Mouse (Mus musculus): ENCODE results near the gene Ugt1a10. TPM values are rescaled to one million over a fixed set of nuclear protein-coding genes. Genes with fewer than 3 reads are reported as not detected.
A peak's percentile ranks its signal among the peaks of the same experiment; 100 is the strongest.
"Not testable (repeated sequence)": the region's sequence is repeated elsewhere in the genome, so short reads cannot be mapped to it uniquely, and the experiment has no call there.

Gene Ugt1a10
- polyA plus RNA-seq (2012; ENCODE audit: insufficient read depth, low replicate concordance), result not detected in 2 replicates

DNA sequence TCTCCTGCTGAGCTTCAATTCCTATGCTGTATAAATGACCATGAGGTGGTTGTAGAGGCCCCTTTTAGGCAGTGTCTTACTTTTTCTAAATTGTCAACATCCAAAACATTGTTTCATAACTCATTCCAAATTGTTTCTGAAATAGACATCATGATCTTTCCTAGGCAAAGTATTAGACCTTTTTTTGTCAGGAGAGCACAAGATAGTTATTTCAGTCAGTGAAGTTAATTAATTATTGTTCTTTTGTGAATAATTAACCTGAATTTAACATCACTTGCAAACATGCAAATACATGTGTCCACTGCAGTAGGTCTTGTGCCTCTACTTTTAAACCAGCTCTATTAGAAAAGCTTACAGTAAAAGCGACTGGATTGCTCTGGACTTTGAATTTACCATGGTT is at the start of gene Ugt1a10:
Gene Ugt1a10 (plus strand): TSS at position 301 of the 400 bp plus-strand sequence.
- Histone ChIP-seq H3K9me3 (no peaks in the 10 kb centered on the region), H3K4me1 (no peaks in the 10 kb centered on the region), H3K36me3 (replicated peaks; ENCODE audit: low read length) (no peaks in the 10 kb centered on the region), H3K27me3 (replicated peaks) (peaks cover 4% of the 10 kb centered on the region), H3K4me3 (replicated peaks) (no peak within 1 kb of the TSS)
- TF ChIP-seq FLI1 (IDR thresholded peaks at IDR 0.05; ENCODE audit: low read length) (no peak), GATA1 (IDR thresholded peaks at IDR 0.05; ENCODE audit: borderline replicate concordance, low read length) (no peak)

- TF ChIP-seq GATA1 (IDR thresholded peaks at IDR 0.05; ENCODE audit: borderline replicate concordance, low read length) (no peak), FLI1 (IDR thresholded peaks at IDR 0.05; ENCODE audit: low read length) (no peak)
- no peaks in the 10 kb centered on the region for H3K9me3 ChIP-seq
- peak overlapping the region; percentile 95 for H3K4me3 ChIP-seq (replicated peaks)
- peaks cover 33% of the 10 kb centered on the region for H3K4me1 ChIP-seq
- peaks cover 25% of the 10 kb centered on the region for H3K36me3 ChIP-seq (replicated peaks; ENCODE audit: low read length)
- no peaks in the 10 kb centered on the region for H3K27me3 ChIP-seq (replicated peaks)
Observed at GRCm38 (mm10) chr1:88007692-88008210, 47.4 kb upstream of the Ugt1a10 start.

GRCm38 (mm10) chr1:88008211-88008697 is 46.9 kb upstream of the Ugt1a10 start, which contains the start of gene Usp40:
Usp40 (minus strand) TSS chr1:88008551.
- Histone ChIP-seq H3K4me1 (peaks cover 33% of the 10 kb centered on the region), H3K27me3 (replicated peaks) (no peaks in the 10 kb centered on the region), H3K9me3 (no peaks in the 10 kb centered on the region), H3K4me3 (replicated peaks) (peak within 1 kb of the TSS; percentile 95), H3K36me3 (replicated peaks; ENCODE audit: low read length) (peaks cover 20% of the 10 kb centered on the region)
- TF ChIP-seq GATA1 (IDR thresholded peaks at IDR 0.05; ENCODE audit: borderline replicate concordance, low read length) (no peak), FLI1 (IDR thresholded peaks at IDR 0.05; ENCODE audit: low read length) (no peak)

GRCm38 (mm10) chr1:88008735-88009134 is 46.5 kb upstream of the Ugt1a10 start:
- Histone ChIP-seq H3K4me1 (peaks cover 33% of the 10 kb centered on the region), H3K36me3 (replicated peaks; ENCODE audit: low read length) (peaks cover 17% of the 10 kb centered on the region), H3K9me3 (no peaks in the 10 kb centered on the region), H3K27me3 (replicated peaks) (no peaks in the 10 kb centered on the region), H3K4me3 (replicated peaks) (peak overlapping the region; percentile 95)
- TF ChIP-seq GATA1 (IDR thresholded peaks at IDR 0.05; ENCODE audit: borderline replicate concordance, low read length), result no peak
- no peak for TF ChIP-seq FLI1 (IDR thresholded peaks at IDR 0.05; ENCODE audit: low read length)

GRCm38 (mm10) chr1:88009521-88009920 is 45.7 kb upstream of the Ugt1a10 start:
- Histone ChIP-seq H3K27me3 (replicated peaks) (no peaks in the 10 kb centered on the region), H3K36me3 (replicated peaks; ENCODE audit: low read length) (peaks cover 9% of the 10 kb centered on the region), H3K4me1 (peaks cover 33% of the 10 kb centered on the region), H3K4me3 (replicated peaks) (no peak overlapping the region), H3K9me3 (peaks cover 5% of the 10 kb centered on the region)
- no peak for TF ChIP-seq GATA1 (IDR thresholded peaks at IDR 0.05; ENCODE audit: borderline replicate concordance, low read length)
- TF ChIP-seq FLI1 (IDR thresholded peaks at IDR 0.05; ENCODE audit: low read length), result no peak

DNA sequence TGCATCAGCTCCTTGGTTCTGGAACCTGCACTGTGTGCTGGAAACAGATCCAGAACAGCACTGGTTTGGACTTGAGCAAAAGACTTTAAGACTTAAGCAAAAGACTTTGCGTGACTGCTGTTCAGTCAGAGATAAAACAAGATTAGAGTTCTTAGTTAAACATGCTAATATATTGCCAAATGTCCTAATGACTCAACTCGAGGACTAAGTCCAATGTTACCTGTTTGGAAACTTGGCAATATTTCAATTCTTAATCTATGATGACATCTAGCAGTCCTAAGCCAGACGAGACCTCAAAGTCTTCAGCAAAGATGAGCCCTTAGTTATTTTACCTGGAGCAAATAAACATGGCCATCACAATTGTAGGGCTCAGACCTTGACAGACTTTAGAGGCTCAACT is 41.5 kb upstream of the Ugt1a10 start:
- no peak for TF ChIP-seq GATA1 (IDR thresholded peaks at IDR 0.05; ENCODE audit: borderline replicate concordance, low read length)
- TF ChIP-seq FLI1 (IDR thresholded peaks at IDR 0.05; ENCODE audit: low read length), result no peak
- 0 out of 2 replicates have a peak, but pooled peaks cover 4% of the 10 kb centered on the region for H3K4me1 ChIP-seq
- H3K36me3 ChIP-seq (replicated peaks; ENCODE audit: low read length), result no peaks in the 10 kb centered on the region
- H3K4me3 ChIP-seq (replicated peaks), result no peak overlapping the region
- H3K9me3 ChIP-seq, result peaks cover 14% of the 10 kb centered on the region
- no peaks in the 10 kb centered on the region for H3K27me3 ChIP-seq (replicated peaks)

DNA sequence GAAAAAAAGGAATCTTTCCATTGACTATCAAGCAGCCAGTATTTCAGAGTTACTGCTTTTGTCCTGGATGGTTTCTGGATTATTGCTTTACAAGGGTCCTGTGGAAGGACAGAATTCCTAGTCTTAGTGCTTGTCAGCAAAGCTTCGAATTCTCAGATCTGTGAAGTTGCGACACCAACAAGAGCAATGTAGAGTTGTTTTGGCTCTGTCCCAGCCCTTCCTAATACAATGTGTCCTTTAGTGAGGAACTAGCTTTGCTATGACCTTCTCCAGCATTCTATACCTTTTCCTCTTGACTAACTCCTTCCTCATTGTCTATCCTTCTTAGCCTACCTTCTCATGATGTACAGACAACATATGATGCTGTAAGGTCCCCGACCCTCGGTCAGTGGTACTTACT is 41.0 kb upstream of the Ugt1a10 start:
- Histone ChIP-seq H3K27me3 (replicated peaks) (no peaks in the 10 kb centered on the region), H3K4me3 (replicated peaks) (no peak overlapping the region)
- TF ChIP-seq GATA1 (IDR thresholded peaks at IDR 0.05; ENCODE audit: borderline replicate concordance, low read length), result no peak
- no peak for TF ChIP-seq FLI1 (IDR thresholded peaks at IDR 0.05; ENCODE audit: low read length)

DNA sequence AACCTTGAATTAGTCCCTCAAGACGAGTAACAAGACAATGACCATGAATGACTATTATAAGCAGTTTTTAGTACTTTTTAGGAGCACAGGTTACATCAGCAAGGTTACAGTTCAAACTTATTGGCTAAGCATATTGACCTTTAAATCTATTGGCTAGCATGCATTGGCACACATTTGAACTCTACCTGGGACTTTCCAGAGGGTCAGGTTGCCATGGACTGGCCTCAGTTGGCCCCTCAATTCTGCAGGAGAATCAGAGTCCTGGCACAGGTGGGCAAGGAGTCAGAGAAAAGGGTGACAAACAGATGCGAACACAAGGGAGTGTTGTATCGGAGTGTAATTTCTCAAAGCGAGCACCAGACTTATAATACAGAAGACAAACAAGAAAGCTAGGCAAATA is 40.5 kb upstream of the Ugt1a10 start:
- TF ChIP-seq GATA1 (IDR thresholded peaks at IDR 0.05; ENCODE audit: borderline replicate concordance, low read length) (no peak), FLI1 (IDR thresholded peaks at IDR 0.05; ENCODE audit: low read length) (no peak)
- H3K36me3 ChIP-seq (replicated peaks; ENCODE audit: low read length), result no peaks in the 10 kb centered on the region
- no peak overlapping the region for H3K4me3 ChIP-seq (replicated peaks)
- H3K9me3 ChIP-seq, result peaks cover 14% of the 10 kb centered on the region
- H3K4me1 ChIP-seq, result no peaks in the 10 kb centered on the region
- no peaks in the 10 kb centered on the region for H3K27me3 ChIP-seq (replicated peaks)

More for the DNA sequence above, 41.0 kb upstream of the Ugt1a10 start:
- Histone ChIP-seq H3K4me1 (no peaks in the 10 kb centered on the region), H3K9me3 (peaks cover 14% of the 10 kb centered on the region), H3K36me3 (replicated peaks; ENCODE audit: low read length) (no peaks in the 10 kb centered on the region)

DNA sequence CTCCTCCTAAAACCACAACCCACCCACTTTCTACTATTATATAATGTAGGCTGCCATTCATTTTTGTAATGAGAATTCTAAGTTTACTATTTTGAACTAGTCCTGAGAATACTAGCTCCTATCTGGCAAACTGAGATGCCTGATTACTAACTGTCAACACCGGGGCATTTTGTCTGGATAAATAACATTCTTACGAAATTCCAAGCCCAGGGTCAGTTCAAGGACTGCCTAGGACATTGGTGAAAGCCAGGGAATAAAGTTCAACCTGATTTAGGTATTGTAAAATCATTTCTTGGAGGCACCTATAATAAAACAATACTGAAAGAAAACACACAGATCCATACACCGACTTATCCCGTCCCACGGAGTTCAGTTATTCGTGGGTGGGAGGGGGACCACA is 39.8 kb upstream of the Ugt1a10 start:
- H3K4me3 ChIP-seq (replicated peaks), result no peak overlapping the region
- H3K27me3 ChIP-seq (replicated peaks), result no peaks in the 10 kb centered on the region
- no peaks in the 10 kb centered on the region for H3K4me1 ChIP-seq
- TF ChIP-seq FLI1 (IDR thresholded peaks at IDR 0.05; ENCODE audit: low read length) (no peak), GATA1 (IDR thresholded peaks at IDR 0.05; ENCODE audit: borderline replicate concordance, low read length) (no peak)
- peaks cover 14% of the 10 kb centered on the region for H3K9me3 ChIP-seq
- H3K36me3 ChIP-seq (replicated peaks; ENCODE audit: low read length), result no peaks in the 10 kb centered on the region

GRCm38 (mm10) chr1:88025244-88025643 is 29.9 kb upstream of the Ugt1a10 start:
- not testable (repeated sequence) for H3K36me3 ChIP-seq (replicated peaks; ENCODE audit: low read length); H3K4me3 ChIP-seq (replicated peaks); H3K9me3 ChIP-seq; H3K27me3 ChIP-seq (replicated peaks); H3K4me1 ChIP-seq

DNA sequence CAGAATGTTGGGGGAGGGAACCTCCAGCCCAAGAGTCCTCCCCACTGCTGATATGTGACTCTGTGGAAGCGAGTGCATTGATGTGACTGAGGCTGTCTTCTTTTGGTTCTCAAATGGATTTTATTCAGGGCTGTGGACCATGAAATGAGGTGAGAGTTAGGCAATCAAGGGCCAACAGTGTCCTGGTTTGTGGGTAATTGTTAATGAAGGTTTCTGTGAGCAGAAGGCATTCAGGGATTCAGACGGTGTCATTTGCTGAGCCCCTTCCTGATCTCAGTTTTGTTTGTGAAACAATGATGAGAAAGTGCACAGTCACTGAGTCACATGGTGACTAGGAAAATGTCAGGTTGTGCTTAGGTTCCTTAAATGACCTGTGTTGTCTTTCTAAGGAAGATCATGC is 12.1 kb upstream of the Ugt1a10 start:
- H3K4me3 ChIP-seq (replicated peaks); H3K4me1 ChIP-seq; H3K9me3 ChIP-seq; H3K36me3 ChIP-seq (replicated peaks; ENCODE audit: low read length); H3K27me3 ChIP-seq (replicated peaks): not testable (repeated sequence)

DNA sequence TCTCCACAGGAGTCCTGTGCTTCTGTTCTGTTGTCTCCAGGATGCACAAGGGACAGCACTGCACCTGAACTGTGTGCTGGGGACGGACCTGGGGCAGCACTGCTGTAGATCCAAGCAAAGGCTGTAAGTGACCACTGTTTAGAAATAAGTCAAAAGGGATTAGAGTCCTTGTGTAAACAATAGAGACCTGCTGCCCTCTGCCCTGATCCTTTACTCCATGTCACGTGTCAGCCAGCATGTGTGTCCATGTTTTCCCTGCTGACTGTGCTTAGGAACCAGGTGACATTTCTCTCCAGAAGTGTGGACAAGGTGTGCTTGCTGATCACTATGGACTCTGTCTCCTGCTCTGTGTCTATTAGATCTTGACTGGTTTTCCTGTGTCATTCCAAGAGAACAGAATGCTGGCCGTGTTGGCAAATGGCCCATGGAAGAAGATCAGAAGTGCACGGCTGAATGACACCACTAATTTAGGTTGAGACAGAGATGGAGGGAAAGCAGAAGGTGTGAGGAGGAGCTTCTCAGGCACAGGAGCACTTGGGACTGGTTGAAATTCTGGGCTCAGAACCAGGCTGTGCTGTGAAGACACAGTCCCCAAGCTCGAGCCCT is 10.3 kb upstream of the Ugt1a10 start:
- not testable (repeated sequence) for H3K27me3 ChIP-seq (replicated peaks); H3K4me1 ChIP-seq; H3K36me3 ChIP-seq (replicated peaks; ENCODE audit: low read length); H3K4me3 ChIP-seq (replicated peaks); H3K9me3 ChIP-seq

- not testable (repeated sequence) for H3K4me3 ChIP-seq (replicated peaks)
Observed at GRCm38 (mm10) chr1:88047408-88047807, 7.8 kb upstream of the Ugt1a10 start.

GRCm38 (mm10) chr1:88066472-88067102 is 11.4 kb downstream of the Ugt1a10 start:
- H3K36me3 ChIP-seq (replicated peaks; ENCODE audit: low read length); H3K4me1 ChIP-seq; H3K4me3 ChIP-seq (replicated peaks); H3K9me3 ChIP-seq; H3K27me3 ChIP-seq (replicated peaks): not testable (repeated sequence)

More at GRCm38 (mm10) chr1:88047408-88047807, 7.8 kb upstream of the Ugt1a10 start:
- H3K27me3 ChIP-seq (replicated peaks); H3K36me3 ChIP-seq (replicated peaks; ENCODE audit: low read length); H3K9me3 ChIP-seq; H3K4me1 ChIP-seq: not testable (repeated sequence)

Data from megakaryocyte, embryonic 14.5 days (primary cell).